Mouse (Mus musculus): ENCODE measurements at regions not wholly inside any gene's neighbourhood (a gene's known extent, or its start where the extent isn't known, plus 50 kb on each side); places are given as distances from the start of the nearest gene placed in this dataset.

DNA sequence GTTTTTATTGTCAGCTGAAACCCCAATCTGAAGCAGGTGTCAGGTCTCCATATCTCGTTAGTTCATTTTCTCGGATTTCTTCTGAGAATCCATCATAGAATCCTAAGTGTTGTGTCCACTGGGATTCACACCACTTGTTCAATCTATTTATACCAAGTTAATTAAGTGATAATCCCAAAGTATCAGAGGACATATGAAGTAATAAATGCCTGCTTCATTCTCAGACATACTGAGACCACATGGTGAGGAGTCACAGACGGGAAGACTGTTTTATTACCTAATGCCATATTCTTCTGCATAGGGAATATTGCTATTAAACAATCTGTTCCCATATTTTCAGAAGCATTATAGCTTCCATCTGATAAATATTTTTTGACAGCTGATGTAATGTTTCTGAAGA is 863.5 kb downstream of the Pdha2 start:
- Histone ChIP-seq H3K36me3 (replicated peaks) (no peaks in the 10 kb centered on the region), H3K4me3 (no peak overlapping the region), H3K27me3 (replicated peaks) (no peaks in the 10 kb centered on the region), H3K4me2 (no peak overlapping the region), H3K9ac (no peak overlapping the region), H3K9me3 (no peaks in the 10 kb centered on the region), H3K27ac (no peak overlapping the region), H3K4me1 (no peaks in the 10 kb centered on the region)
- 39% methylated on average over 3 of the region's 3 CpGs for WGBS
- no peak for ATAC-seq (replicated peaks)

- no peak overlapping the region for H3K4me2 ChIP-seq
- peak; percentile 87 for ATAC-seq (replicated peaks)
- H3K4me3 ChIP-seq, result no peak overlapping the region
- no peaks in the 10 kb centered on the region for H3K36me3 ChIP-seq (replicated peaks)
- no peak overlapping the region for H3K9ac ChIP-seq
- H3K27me3 ChIP-seq (replicated peaks), result no peaks in the 10 kb centered on the region
- H3K9me3 ChIP-seq, result no peaks in the 10 kb centered on the region
- H3K4me1 ChIP-seq, result peaks cover 8% of the 10 kb centered on the region
- 44% methylated on average over 6 of the region's 6 CpGs for WGBS
- no peak overlapping the region for H3K27ac ChIP-seq
Measured at GRCm38 (mm10) chr3:140340631-140341030, 871.5 kb downstream of the Pdha2 start.

GRCm38 (mm10) chr3:140313795-140314194 is 898.4 kb downstream of the Pdha2 start:
- 46% methylated on average over 2 of the region's 2 CpGs for WGBS
- Histone ChIP-seq H3K4me3 (no peak overlapping the region), H3K36me3 (replicated peaks) (no peaks in the 10 kb centered on the region), H3K9ac (no peak overlapping the region), H3K4me1 (no peaks in the 10 kb centered on the region), H3K4me2 (no peak overlapping the region), H3K27me3 (replicated peaks) (no peaks in the 10 kb centered on the region), H3K9me3 (no peaks in the 10 kb centered on the region), H3K27ac (no peak overlapping the region)
- ATAC-seq (replicated peaks), result no peak

DNA sequence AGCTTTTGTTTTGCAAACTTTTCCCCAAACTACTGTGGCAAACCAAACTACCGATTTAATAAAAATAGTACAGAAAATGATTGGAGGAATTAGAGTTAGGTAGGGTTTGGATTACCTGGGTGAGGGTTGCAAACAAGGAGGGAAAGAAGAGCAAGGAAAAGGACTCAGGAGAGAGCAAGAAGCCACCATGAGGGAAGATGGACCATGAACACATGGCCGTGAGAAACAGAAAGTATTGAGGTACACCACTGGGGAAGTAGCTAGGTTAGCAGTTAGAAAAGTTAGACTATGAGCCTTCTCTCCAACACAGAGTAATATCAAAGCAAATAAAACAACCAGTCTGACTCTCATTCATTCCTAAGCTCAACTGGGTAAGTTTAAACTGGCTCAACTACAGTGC is 912.8 kb downstream of the Pdha2 start:
- Histone ChIP-seq H3K4me1 (no peaks in the 10 kb centered on the region), H3K27ac (no peak overlapping the region), H3K4me2 (no peak overlapping the region), H3K36me3 (replicated peaks) (no peaks in the 10 kb centered on the region), H3K9ac (no peak overlapping the region), H3K27me3 (replicated peaks) (no peaks in the 10 kb centered on the region), H3K4me3 (no peak overlapping the region), H3K9me3 (no peaks in the 10 kb centered on the region)
- WGBS, result 93% methylated on average over 2 of the region's 2 CpGs
- ATAC-seq (replicated peaks), result no peak

Data from midbrain, embryonic 15.5 days (tissue).